Mouse (Mus musculus) cerebellum, postnatal 36 days (tissue): ENCODE results near the gene Fundc1.
A peak's percentile ranks its signal among the peaks of the same experiment; 100 is the strongest.
"Not testable (repeated sequence)": the region's sequence is repeated elsewhere in the genome, so short reads cannot be mapped to it uniquely, and the experiment has no call there.

ENCODE experiments used
- DNase-seq, 2 experiments: peaks; one replicate each; pipeline ENCODE4 v3.0.0; 2021 to 2022; ENCODE audit warnings: mixed read lengths in 2 of 2

The Fundc1 gene

DNA sequence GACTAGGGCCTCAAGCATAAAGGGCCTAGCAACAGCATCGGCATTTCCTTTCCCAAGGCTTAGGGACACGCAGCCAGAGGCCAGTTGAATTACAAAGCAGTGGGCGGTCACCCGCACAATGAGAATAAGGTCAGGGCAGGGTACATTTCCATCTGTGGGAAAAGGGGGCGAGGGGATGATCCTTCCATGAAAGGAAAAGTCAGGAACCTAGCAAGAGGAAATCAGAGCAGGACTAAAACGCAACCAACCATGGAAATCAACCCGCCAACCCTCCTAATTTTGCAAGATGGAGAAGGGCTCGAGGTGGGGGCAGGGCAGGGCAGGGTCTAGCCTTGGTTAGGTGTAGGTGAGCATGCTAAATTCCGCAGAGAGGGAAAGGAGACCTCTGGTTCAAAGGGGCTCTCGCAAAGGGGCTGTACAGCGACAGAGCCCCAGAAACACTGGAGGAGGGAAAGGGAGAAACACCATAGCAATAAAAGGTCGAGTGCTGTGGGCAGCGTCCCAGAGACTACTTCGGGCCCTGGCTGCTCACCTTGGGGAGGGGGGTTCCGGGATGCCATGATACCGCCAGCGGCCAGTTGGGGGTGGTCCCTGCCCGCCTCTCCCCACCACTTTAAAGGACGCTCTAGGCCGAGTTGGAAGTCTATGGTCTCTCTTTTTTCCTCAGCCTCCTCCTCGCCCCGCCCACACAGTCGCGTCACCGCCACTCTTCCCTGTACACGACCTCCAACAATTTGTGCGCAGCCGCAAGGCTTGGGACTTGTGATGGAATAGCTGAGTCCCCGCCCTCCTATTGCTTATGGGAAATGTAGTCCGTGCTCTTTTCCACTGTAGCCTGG is at the start of gene Fundc1:
TSS of gene Fundc1 (minus strand) at position 705 of the 839 bp plus-strand sequence.
- peak; percentile 89 to 91 for DNase-seq

DNA sequence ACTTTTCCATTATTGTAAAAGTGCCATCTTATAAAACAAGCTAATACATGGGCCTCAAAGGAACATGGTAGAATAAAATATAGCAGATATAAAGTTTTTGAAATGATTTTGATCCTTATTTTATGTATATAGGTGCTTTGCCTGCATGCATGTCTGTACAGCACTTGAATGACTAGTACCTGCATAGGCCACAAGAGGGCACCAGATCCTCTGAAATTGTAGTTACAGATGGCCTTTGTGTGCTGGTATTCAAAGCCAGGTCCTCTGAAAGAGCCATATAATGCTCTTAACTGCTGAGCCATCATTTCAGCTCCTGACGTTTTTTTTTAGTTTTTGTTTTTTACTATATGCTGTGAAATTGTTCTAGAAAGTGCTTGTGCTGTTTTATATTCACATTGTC is 39.1 kb upstream of the Fundc1 start:
- DNase-seq, result no peak

DNA sequence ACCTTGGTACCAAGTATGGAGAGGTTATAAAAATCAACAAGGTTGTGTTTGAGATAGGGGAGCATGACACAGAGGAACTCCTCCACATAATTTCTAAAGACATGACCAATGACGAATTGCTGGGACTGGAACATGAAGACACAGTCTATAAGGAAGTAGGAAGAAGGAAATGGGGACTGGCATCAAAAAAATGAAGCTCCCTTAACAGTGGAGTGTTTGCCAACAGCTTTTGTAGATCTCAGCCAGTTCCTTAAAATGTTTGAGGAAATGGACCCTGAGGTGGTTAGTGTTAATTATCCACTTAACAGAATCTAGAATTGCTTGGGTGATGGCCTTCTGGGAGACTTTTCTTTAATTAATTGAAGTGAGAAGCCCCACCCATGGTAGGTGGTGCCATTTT is 36.6 kb upstream of the Fundc1 start:
- no peak for DNase-seq

DNA sequence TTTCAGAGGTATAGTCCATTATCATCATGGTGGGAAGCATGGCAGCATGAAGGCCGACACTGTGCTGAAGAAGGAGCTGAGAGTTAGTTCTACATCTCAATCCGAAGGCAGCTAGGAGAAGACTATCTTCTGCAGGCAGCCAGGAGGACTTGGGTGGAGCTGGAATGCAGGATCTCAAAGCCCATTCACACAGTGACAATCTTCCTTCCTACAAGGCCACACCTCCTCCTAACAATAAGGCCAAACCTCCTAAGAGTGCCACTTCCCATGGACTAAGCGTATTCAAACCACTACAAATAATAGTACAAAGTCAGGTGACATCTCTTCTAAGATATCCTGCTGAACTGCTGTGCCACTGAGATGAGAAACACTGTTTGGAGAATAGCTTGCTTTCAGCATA is 35.5 kb upstream of the Fundc1 start:
- no peak for DNase-seq

DNA sequence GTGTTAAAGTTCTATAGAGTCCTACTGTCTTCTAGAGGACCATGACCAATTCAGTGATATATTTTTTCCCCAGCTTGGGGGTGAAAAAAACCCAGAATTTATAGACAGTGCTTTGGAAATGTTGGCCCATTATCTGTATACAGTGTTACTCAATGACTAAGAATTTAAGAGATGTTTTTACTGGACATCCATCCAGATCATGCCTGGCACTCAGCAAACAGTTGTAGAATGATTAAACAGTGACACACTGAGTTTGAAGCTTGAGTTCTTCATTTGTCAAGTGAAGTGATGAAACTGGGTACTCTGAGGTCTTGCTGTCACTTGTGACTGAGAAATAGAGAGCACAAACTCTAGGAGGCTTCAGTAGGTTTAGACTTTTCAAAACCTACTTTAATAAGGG is 21.2 kb upstream of the Fundc1 start:
- DNase-seq, result no peak

DNA sequence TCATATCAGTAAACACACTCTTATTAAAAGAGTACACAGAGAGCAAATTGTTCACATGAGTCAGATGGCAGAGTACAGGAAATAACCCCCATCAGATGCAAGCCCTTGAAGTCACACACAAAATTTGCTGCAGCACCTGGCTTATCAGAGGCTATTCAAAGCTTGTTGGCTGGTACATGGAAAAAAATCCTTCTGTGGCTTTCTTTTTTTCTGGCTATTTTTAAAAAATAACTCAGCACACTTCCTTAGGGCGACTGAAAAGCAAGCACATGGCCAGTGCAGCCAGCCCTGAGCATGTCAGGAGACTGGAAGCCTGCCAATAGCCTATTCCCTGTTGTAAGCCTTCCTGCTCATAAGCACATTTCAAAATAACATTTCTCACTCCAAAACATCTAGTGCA is 18.6 kb upstream of the Fundc1 start:
- peak; percentile 59 to 68 for DNase-seq

DNA sequence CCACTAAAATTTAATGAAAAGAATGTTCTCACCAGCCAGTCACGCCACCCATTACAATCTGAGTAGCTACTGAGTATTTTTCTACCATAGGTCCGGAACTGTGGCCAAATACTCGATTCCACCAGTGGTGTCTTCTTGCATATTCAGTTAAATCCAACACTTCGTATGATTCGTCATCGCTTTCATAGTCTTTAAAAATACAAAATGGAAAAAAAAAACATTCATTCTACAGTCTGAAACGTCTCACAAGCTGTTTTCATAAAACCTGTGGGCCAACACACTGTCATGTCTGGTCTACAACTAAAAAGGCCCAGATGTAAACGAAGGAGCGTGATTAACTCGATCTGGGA is 879 bp downstream of the Fundc1 start:
- DNase-seq, result no peak

DNA sequence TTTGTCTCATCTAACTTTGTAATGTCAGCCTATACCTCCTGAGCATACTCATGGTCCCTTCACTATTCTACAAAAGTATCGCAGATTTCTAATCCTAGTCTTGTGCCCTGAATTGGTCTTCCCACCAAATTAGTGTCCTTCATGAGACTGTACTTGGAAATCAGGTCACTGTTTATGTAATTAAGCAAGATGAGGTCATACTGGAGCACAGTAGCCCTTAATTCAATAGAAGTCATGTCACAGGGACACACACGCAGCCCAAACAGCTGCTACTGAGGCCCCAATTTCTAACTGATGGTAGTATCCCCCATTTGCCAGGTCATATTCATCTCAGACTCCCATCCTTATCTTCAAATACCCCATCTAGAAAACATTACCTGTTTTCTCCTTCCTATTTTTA is 3.5 kb downstream of the Fundc1 start:
- no peak for DNase-seq

DNA sequence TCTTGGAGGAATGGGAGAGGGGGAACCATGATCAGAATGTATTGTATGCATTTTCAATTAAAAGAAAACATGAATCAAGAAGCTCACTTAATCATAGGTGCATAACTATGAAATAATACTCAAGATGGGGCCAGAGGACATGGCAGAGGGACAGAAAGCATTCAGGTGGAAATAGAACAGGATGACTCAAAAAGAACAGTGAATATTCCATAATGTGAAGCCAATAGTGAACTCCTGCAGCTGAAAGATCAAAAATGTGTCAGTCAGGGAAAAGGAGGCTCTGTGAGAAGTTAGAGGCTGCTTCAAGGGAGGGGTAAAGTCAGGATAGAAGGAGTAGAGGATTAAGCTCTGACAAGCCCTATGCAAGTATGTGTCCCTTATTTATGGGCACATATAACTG is 6.4 kb downstream of the Fundc1 start:
- no peak for DNase-seq

DNA sequence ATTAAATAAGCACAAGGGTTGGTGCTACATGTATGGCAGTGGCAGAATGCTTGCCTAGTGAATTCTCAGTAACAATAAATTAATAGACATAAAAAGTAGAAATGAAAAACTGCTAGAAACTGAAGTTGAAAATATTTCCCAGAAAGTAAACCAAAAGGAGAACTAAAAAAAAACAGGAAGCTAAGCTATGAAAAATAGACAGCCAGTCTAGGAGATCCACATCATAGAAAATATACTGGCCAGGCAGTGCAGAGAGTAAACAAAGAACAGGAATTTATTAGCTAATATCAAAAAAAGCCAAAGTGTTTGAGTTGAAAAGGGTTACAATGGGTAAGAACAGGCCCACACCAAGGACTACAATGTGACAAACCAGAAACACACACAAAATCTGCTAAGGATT is 7.4 kb downstream of the Fundc1 start:
- DNase-seq, result no peak

DNA sequence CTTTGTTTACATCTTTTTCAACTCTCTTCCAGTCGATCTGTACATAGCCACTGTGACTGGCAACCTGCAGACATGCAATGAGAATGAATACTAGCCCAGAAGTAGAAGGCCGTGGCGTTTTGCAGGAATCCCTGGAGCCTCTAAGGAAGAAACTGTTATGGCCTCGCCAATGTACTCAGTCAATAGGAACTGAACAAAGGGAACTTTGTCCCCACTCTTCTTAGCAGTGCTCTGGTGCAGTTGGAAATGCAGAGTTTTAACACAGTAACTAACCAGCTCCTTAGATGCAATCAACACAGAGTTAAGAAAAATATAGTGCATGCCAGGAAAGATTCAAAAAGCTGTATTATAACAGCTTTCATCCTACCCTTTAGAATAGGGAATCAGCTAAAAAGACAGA is 13.4 kb downstream of the Fundc1 start:
- no peak for DNase-seq

DNA sequence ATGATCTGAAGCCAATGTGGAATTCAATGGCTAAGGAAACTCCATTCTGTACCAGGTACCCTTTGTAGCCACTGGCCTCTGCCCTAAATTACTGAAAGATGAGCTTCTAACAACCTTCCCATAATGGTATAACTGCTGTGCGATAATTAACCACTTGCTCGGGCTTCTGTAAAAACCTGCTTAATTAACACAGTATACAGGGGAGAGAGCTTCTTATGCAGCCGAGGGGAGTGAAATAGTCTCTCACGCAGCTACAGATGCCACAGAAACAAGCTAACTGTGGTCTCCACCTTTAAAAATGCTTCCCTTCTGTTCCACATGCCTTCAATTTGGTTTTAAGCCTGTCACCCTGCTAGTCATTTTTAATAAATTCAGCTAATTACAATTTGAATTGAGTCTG is 17.6 kb downstream of the Fundc1 start:
- no peak for DNase-seq

DNA sequence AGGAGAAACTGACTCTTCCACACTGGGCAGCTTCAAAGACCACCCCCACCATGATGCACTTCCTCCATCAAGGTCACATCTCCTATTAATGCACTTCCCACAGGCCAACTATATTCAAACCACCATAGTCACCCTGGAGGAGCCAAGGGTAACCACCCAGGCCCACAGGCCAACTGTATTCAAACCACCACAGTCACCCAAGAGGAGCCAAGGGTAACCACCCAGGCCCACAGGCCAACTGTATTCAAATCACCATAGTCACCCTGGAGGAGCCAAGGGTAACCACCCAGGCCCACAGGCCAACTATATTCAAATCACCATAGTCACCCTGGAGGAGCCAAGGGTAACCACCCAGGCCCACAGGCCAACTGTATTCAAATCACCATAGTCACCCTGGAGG is 20.5 kb downstream of the Fundc1 start:
- not testable (repeated sequence) for DNase-seq

DNA sequence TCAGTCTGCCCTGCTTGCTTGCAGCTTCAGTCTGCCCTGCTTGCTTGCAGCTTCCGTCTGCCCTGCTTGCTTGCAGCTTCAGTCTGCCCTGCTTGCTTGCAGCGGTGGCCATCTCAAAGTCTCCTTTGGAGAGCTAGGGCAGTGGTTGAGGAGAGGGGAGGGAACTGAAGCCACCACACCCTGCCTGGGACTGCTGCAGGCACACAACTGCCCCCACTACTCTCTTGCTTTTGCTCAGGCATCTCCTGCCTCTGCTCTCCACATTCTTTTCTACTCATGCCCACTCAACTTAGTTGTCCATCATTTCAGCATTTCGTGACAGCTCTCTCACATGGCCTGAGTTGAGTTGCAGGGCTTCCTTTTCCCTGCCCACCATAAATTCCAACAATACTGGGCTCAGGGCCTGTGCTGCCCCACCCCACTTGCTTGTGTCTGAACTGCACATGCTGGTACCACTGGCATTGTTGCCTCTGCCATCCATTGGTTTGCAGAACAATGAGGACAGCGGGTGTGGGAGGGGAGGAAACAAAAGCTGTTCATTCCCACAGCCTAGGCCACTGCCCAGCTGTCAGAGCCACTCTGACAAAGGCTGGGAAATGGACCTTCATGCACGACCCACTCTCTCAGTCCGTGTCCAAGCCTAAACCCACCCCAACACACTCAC is 24.9 kb downstream of the Fundc1 start:
- DNase-seq, result no peak

DNA sequence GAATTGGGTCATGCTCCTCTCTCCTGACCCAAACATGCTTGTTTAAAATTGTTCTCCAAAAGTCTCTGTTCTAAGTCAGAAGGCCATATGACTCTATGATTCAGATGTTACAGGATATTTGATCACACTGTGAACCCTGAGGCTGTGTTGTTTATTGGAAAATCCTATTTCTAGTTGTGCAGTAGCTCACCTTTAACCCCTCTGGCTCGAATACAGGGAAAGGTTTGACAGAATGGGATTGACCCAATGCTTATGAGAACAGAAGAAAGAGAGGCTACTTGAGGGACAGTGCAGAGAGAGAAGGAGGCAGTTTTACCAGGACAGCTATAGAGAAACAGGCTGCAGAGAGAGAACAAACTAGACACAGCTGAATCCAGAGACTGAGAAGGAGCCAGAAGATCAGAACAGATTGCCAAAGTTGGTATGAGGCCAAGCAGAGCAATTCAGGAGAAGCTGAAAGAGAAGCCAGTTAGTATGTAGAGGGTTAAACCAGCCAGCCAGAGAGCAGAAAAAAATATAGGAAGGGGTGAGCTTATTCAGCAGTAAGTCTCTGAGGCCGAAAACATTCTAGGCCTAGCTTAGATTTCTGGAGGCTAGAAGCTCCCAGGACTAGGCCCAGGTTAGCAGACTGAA is 27.1 kb downstream of the Fundc1 start:
- peak in 1 of 2 experiments; percentile 20 for DNase-seq

DNA sequence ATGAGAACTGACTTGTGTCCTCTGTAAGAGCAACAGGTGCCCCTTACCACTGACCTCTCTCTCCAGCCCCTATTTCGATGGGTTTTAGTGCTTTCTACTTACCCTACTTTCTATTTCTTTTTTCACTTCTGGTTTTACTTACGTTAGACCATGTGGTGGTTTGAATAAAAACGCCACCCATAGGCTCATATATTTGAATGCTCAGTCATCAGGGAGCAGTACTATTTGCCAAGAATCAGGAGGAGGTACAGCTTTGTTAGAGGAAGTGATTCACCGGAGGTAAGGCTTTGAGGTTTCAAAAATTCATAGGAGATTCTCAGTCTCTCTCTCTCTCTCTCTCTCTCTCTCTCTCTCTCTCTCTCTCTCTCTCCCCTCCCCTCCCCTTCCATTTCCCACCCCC is 34.4 kb downstream of the Fundc1 start:
- DNase-seq, result no peak

DNA sequence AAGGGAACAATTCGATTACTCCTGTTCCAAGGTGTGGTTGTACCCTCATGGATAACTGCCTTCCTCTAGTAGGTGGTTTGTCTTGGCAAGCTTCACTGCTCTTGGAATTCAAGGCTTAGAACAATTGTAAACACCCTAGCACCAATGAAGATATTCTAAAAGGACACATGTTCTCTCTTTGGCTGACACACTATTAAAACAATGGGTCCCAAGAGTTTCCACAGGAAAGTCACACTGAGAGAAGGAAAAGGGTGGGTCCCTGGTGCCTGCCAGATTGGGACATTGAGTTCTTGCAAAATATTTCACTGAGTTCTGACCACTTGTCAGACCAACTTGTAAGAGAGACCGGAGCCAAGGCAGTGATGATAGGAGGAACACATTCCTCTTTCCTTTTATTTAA is 45.1 kb downstream of the Fundc1 start:
- no peak for DNase-seq

DNA sequence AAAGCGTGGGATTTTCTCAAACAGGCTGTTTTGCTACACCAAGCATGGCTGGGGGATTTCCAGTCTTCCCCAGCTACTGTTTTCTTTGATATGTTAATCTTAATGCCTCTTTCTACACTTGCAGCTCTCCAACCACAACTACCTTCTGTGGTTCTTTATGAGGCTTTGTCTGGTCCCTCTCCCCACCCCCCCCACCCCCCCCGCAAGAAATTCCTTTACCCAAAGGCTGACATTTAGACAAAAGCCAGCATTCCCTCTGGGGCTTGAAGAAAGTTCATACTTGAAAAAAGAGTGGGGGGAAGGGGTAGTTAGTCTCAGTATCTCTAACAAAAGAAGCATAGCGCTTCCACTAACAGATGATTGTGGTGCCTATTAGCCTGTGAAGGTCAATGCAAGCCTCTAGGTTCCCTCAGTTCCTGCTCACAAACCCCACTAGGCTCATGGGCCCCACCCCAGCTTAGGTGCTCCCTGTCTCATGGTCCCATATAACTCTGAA is 50.9 kb downstream of the Fundc1 start:
- no peak for DNase-seq

DNA sequence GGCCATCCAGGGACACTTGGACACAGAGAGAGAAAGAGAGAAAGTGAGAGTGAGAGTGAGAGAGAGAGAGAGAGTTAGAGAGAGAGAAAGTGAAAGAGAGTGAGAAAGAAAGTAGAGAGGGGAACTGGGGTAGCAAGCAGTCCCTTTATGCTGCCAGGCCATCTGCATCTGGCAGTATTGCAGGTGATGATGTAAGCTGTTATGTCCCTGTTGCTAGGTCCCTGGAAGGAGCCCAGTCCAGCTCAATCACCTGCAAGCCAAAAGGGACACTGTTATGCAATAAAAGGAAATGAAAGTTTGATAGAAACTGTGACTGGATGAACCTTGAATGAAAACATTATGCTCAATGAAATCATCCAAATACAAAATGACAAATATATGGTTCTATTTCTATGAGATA is 52.0 kb downstream of the Fundc1 start:
- peak in 1 of 2 experiments; percentile 6 for DNase-seq

DNA sequence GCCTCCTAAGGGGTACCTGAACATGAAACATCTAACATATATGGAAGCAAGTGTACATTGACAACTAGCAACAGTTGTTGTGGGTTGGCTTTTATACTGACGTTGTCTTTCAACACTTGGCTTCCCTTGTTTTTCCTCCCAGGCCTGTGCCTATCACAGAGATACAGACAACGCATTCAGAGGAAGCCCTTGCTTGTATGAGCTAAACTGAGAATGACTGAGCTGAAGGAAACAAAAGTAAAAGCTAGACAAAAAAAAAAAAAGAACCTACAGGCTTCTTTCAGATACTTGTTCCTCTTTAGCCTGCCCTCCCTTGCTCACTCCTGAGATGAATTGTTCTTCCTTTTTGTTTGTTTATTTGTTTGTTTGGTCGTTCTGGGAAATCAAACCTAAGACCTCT is 58.1 kb downstream of the Fundc1 start:
- DNase-seq, result no peak

DNA sequence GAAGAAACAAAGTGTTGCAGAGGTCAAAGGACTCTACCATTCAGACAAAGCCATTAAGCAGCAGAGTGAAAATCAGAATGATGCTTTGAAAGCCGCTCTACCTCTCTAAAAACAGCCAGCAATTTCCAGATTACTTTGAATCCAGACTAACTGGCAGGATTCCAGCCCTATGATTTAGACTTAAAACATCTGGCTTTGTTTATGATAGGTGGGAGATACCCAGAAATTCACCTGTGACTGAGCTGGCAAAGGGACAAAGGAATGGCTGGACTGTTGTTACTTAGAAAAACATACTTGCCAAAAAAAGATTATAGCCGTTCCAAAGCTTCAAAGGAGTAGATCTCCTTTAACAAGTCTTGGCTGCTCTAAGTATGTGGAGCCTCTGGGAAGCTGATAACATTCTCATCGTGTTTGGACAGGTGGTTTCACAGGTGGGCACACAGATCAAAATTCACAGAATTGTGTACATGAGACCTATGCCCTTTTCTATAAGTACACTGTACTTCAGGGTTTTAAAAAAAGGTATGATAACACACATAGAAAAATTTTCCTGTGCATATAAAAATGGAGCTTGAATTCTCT is 60.0 kb downstream of the Fundc1 start:
- DNase-seq, result no peak
